Mouse (Mus musculus): ENCODE data around the gene Asb13. TPM values are rescaled to one million over a fixed set of nuclear protein-coding genes. Genes with fewer than 3 reads are reported as not detected.

Gene Asb13
- polyA plus RNA-seq, 1 experiment from 2014 or later: 14.4 TPM

Other genes starting within 250 kb of the Asb13 start
- gene Gdi2, start 96.0 kb upstream of the Asb13 start, polyA plus RNA-seq (2016; fragmentation: Nextera tagmentation; extraction: Ambion mirVana): 416 and 431 TPM in 2 replicates
- gene Fam208b, start 22.9 kb upstream of the Asb13 start, polyA plus RNA-seq (2016; fragmentation: Nextera tagmentation; extraction: Ambion mirVana): 19.5 and 19.8 TPM in 2 replicates
- gene Calml3, start 170.3 kb downstream of the Asb13 start, polyA plus RNA-seq (2016; fragmentation: Nextera tagmentation; extraction: Ambion mirVana): 0.18 TPM in 1 of 2 replicates, not detected in the other
- not detected in 2 replicates for gene Calm4, start 203.7 kb downstream of the Asb13 start, polyA plus RNA-seq (2016; fragmentation: Nextera tagmentation; extraction: Ambion mirVana)
- not detected in 2 replicates for gene Calm5, start 220.1 kb downstream of the Asb13 start, polyA plus RNA-seq (2016; fragmentation: Nextera tagmentation; extraction: Ambion mirVana)